Mouse (Mus musculus): Measurements from ENCODE around the gene Henmt1. TPM values are rescaled to one million over a fixed set of nuclear protein-coding genes. Genes with fewer than 3 reads are reported as not detected.

Gene Henmt1
- 0.28 and 0.63 TPM in 2 replicates for polyA plus RNA-seq (2014; fragmentation: Nextera tagmentation; extraction: Ambion mirVana)

GRCm38 (mm10) chr3:108939573-108939972 is at the start of gene Henmt1:
TSS of gene Henmt1 (plus strand) at chr3:108939873.
- Histone ChIP-seq H3K27ac (ENCODE audit: low read depth) (no peak within 1 kb of the TSS), H3K4me3 (ENCODE audit: low read depth, low read length) (peak within 1 kb of the TSS; percentile 37), H3K4me2 (peak within 1 kb of the TSS; percentile 66), H3K4me1 (ENCODE audit: insufficient read depth) (no peaks in the 10 kb centered on the region), H3K9me3 (ENCODE audit: low read depth, low read length) (no peaks in the 10 kb centered on the region), H3K36me3 (ENCODE audit: insufficient read depth) (no peaks in the 10 kb centered on the region), H3K9ac (no peak within 1 kb of the TSS), H3K27me3 (ENCODE audit: insufficient read depth, low read length) (no peaks in the 10 kb centered on the region)
- 76% methylated on average over 5 of the region's 5 CpGs for WGBS
- TF ChIP-seq CTCF (IDR thresholded peaks at IDR 0.05; ENCODE audit: low read depth), result no peak
- ATAC-seq (ENCODE audit: insufficient read depth), result no peak
- no peak for DNase-seq

- H3K9ac ChIP-seq, result no peak within 1 kb of the TSS
- H3K4me2 ChIP-seq, result no peak within 1 kb of the TSS
- H3K4me3 ChIP-seq (ENCODE audit: low read depth, low read length), result no peak within 1 kb of the TSS
- no peaks in the 10 kb centered on the region for H3K27me3 ChIP-seq (ENCODE audit: insufficient read depth, low read length)
- no peaks in the 10 kb centered on the region for H3K9me3 ChIP-seq (ENCODE audit: low read depth, low read length)
- H3K36me3 ChIP-seq (ENCODE audit: insufficient read depth), result no peaks in the 10 kb centered on the region
- DNase-seq, result no peak
- ATAC-seq (ENCODE audit: insufficient read depth), result no peak
- H3K27ac ChIP-seq (ENCODE audit: low read depth), result no peak within 1 kb of the TSS
- TF ChIP-seq CTCF (IDR thresholded peaks at IDR 0.05; ENCODE audit: low read depth), result no peak
- WGBS, result 79% methylated on average over 1 of the region's 1 CpGs
- H3K4me1 ChIP-seq (ENCODE audit: insufficient read depth), result peaks cover 7% of the 10 kb centered on the region; the same call in 1 of the 2 replicates
Observed at GRCm38 (mm10) chr3:108889908-108890307, 49.8 kb upstream of the Henmt1 start, which contains the start of gene Fndc7. TSS of gene Fndc7 (minus strand) at chr3:108890008.

GRCm38 (mm10) chr3:108892080-108892479 is 47.6 kb upstream of the Henmt1 start:
- Histone ChIP-seq H3K4me2 (no peak overlapping the region), H3K27ac (ENCODE audit: low read depth) (no peak overlapping the region), H3K4me3 (ENCODE audit: low read depth, low read length) (no peak overlapping the region), H3K4me1 (ENCODE audit: insufficient read depth) (no peaks in the 10 kb centered on the region; the same call in 1 of the 2 replicates), H3K27me3 (ENCODE audit: insufficient read depth, low read length) (no peaks in the 10 kb centered on the region), H3K36me3 (ENCODE audit: insufficient read depth) (no peaks in the 10 kb centered on the region), H3K9me3 (ENCODE audit: low read depth, low read length) (no peaks in the 10 kb centered on the region), H3K9ac (no peak overlapping the region)
- 50% methylated on average over 1 of the region's 1 CpGs for WGBS
- TF ChIP-seq CTCF (IDR thresholded peaks at IDR 0.05; ENCODE audit: low read depth), result no peak
- ATAC-seq (ENCODE audit: insufficient read depth) (no peak), DNase-seq (no peak)

GRCm38 (mm10) chr3:108892914-108893313 is 46.8 kb upstream of the Henmt1 start:
- no peaks in the 10 kb centered on the region for H3K36me3 ChIP-seq (ENCODE audit: insufficient read depth)
- no peak for DNase-seq
- H3K27ac ChIP-seq (ENCODE audit: low read depth), result no peak overlapping the region
- H3K4me2 ChIP-seq, result no peak overlapping the region
- TF ChIP-seq CTCF (IDR thresholded peaks at IDR 0.05; ENCODE audit: low read depth), result no peak
- H3K9ac ChIP-seq, result no peak overlapping the region
- 62% methylated on average over 4 of the region's 4 CpGs for WGBS
- no peak overlapping the region for H3K4me3 ChIP-seq (ENCODE audit: low read depth, low read length)
- no peaks in the 10 kb centered on the region for H3K4me1 ChIP-seq (ENCODE audit: insufficient read depth)
- no peak for ATAC-seq (ENCODE audit: insufficient read depth)
- H3K27me3 ChIP-seq (ENCODE audit: insufficient read depth, low read length), result no peaks in the 10 kb centered on the region
- H3K9me3 ChIP-seq (ENCODE audit: low read depth, low read length), result no peaks in the 10 kb centered on the region

- H3K9me3 ChIP-seq (ENCODE audit: low read depth, low read length), result no peaks in the 10 kb centered on the region
- no peak overlapping the region for H3K27ac ChIP-seq (ENCODE audit: low read depth)
- ATAC-seq (ENCODE audit: insufficient read depth) (no peak), DNase-seq (no peak)
- H3K4me3 ChIP-seq (ENCODE audit: low read depth, low read length), result no peak overlapping the region
- H3K4me2 ChIP-seq, result no peak overlapping the region
- peaks cover 29% of the 10 kb centered on the region for H3K36me3 ChIP-seq (ENCODE audit: insufficient read depth)
- H3K27me3 ChIP-seq (ENCODE audit: insufficient read depth, low read length), result no peaks in the 10 kb centered on the region
- 95% methylated on average over 4 of the region's 4 CpGs for WGBS
- no peak overlapping the region for H3K9ac ChIP-seq
- H3K4me1 ChIP-seq (ENCODE audit: insufficient read depth), result no peaks in the 10 kb centered on the region
- TF ChIP-seq CTCF (IDR thresholded peaks at IDR 0.05; ENCODE audit: low read depth), result no peak
Observed at GRCm38 (mm10) chr3:108898640-108899039, 41.0 kb upstream of the Henmt1 start.

- no peak overlapping the region for H3K4me2 ChIP-seq
- ATAC-seq (ENCODE audit: insufficient read depth) (no peak), DNase-seq (peak; percentile 19)
- H3K27me3 ChIP-seq (ENCODE audit: insufficient read depth, low read length), result no peaks in the 10 kb centered on the region
- H3K4me1 ChIP-seq (ENCODE audit: insufficient read depth), result no peaks in the 10 kb centered on the region
- no peak overlapping the region for H3K9ac ChIP-seq
- 79% methylated on average over 3 of the region's 3 CpGs for WGBS
- H3K9me3 ChIP-seq (ENCODE audit: low read depth, low read length), result no peaks in the 10 kb centered on the region
- H3K36me3 ChIP-seq (ENCODE audit: insufficient read depth), result peaks cover 44% of the 10 kb centered on the region
- no peak for TF ChIP-seq CTCF (IDR thresholded peaks at IDR 0.05; ENCODE audit: low read depth)
- H3K4me3 ChIP-seq (ENCODE audit: low read depth, low read length), result no peak overlapping the region
- H3K27ac ChIP-seq (ENCODE audit: low read depth), result no peak overlapping the region
Observed at GRCm38 (mm10) chr3:108900147-108900546, 39.5 kb upstream of the Henmt1 start.

- ATAC-seq (ENCODE audit: insufficient read depth), result no peak
- Histone ChIP-seq H3K4me2 (no peak overlapping the region), H3K9ac (no peak overlapping the region), H3K4me3 (ENCODE audit: low read depth, low read length) (no peak overlapping the region), H3K4me1 (ENCODE audit: insufficient read depth) (no peaks in the 10 kb centered on the region), H3K27me3 (ENCODE audit: insufficient read depth, low read length) (no peaks in the 10 kb centered on the region), H3K27ac (ENCODE audit: low read depth) (no peak overlapping the region), H3K36me3 (ENCODE audit: insufficient read depth) (peaks cover 49% of the 10 kb centered on the region), H3K9me3 (ENCODE audit: low read depth, low read length) (no peaks in the 10 kb centered on the region)
- 70% methylated on average over 5 of the region's 5 CpGs for WGBS
- no peak for DNase-seq
- no peak for TF ChIP-seq CTCF (IDR thresholded peaks at IDR 0.05; ENCODE audit: low read depth)
Observed at GRCm38 (mm10) chr3:108900681-108901080, 39.0 kb upstream of the Henmt1 start.

- Histone ChIP-seq H3K9me3 (ENCODE audit: low read depth, low read length) (no peaks in the 10 kb centered on the region), H3K4me1 (ENCODE audit: insufficient read depth) (no peaks in the 10 kb centered on the region), H3K4me2 (no peak overlapping the region), H3K9ac (no peak overlapping the region), H3K36me3 (ENCODE audit: insufficient read depth) (peaks cover 62% of the 10 kb centered on the region), H3K4me3 (ENCODE audit: low read depth, low read length) (no peak overlapping the region), H3K27me3 (ENCODE audit: insufficient read depth, low read length) (no peaks in the 10 kb centered on the region), H3K27ac (ENCODE audit: low read depth) (no peak overlapping the region)
- DNase-seq (peak; percentile 60), ATAC-seq (ENCODE audit: insufficient read depth) (no peak)
- peak; percentile 36; the same call in 1 of the 2 replicates for TF ChIP-seq CTCF (IDR thresholded peaks at IDR 0.05; ENCODE audit: low read depth)
- 50% methylated on average over 2 of the region's 2 CpGs for WGBS
Observed at GRCm38 (mm10) chr3:108902038-108902437, 37.6 kb upstream of the Henmt1 start.

Measured in lung, embryonic 14.5 days (tissue).